Mouse (Mus musculus): ENCODE results near the gene Wdr5. TPM values are rescaled to one million over a fixed set of nuclear protein-coding genes. Genes with fewer than 3 reads are reported as not detected.

Wdr5 gene
- 11.6 and 13.2 TPM in 2 replicates for polyA plus RNA-seq (2021; fragmentation: Nextera tagmentation)
- long read RNA-seq, experiment 1, transcript Wdr5-201 (14 exons, 2,890 nt): major isoform, 20 of 32 reads
- long read RNA-seq, experiment 1, partial matches to known transcripts: 12 of 32 reads
- long read RNA-seq, experiment 1, other reads (novel, unspliced or antisense): 0 of 32 reads
- long read RNA-seq, experiment 2, transcript Wdr5-201 (14 exons, 2,890 nt): major isoform, 94 of 115 reads
- long read RNA-seq, experiment 2, partial matches to known transcripts: 6 of 115 reads
- long read RNA-seq, experiment 2, other reads (novel, unspliced or antisense): 15 of 115 reads

DNA sequence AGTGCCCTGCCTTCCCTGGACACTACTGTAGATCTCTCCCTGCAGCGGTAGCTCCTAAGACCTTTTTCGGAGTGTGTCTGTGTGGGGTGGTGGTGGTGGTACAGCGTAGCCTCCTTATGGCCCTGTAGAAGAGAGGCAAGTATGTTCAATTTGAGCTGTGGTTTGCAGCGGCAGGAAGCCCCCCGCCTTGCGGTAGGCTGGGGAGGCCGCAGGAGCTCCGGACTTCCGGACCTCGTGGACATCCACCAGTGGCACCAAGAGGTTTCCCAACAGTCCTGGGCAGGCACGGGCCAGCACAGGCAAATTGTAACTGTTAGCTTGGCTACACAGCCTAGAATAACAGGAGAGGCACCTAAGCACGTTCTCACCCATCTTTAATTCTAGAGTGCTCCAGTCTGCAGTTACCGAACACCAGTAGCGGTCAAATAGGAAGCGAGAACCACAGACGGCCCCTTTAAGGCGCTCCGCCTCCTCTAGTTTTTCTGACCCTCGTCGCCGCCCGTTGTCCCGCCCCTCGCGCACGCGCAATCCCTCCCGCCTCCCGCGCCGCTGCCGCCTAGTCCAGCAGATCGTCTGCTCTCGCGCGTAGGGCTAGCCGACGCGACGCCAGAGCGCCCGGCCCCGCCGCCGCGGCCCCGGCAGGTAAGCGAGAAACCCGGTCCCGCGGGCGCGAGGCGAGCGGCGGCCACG lies at the start of gene Wdr5:
Wdr5 (plus strand) TSS at position 519 of the 690 bp plus-strand sequence.

DNA sequence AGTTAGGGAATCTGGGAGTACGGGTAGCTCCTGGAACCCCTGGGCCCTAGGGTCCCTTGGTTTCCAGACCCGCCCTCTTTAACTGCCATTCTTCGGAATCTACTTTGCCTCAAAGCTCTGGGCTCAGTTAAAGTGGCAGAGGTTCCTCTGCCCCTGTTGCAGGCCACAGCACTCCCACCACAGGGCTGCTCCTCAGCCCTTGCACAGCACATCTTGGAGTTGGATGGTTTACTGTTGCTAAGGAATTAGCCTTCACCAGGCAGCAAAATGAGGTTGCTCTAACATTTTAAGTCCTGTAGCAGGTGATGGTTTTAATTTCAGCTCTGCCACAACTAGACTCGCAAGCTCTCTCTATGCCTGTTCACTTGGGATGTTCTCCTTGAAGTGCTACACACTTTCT lies 7.4 kb upstream of the Wdr5 start, which contains the start of gene Brd3:
Brd3 (minus strand) TSS at position 101 of the 400 bp plus-strand sequence.

Other genes with a start within 250 kb of the Wdr5 start
- 0.95 and 0.97 TPM in 2 replicates for gene Vav2, start 88.1 kb upstream of the Wdr5 start, polyA plus RNA-seq (2021; fragmentation: Nextera tagmentation)
- 41.3 and 46.3 TPM in 2 replicates for gene Brd3os, start 72.8 kb upstream of the Wdr5 start, polyA plus RNA-seq (2021; fragmentation: Nextera tagmentation)
- 28.5 and 34.3 TPM in 2 replicates for gene Brd3, start 7.5 kb upstream of the Wdr5 start, polyA plus RNA-seq (2021; fragmentation: Nextera tagmentation)
- gene Rxra, start 161.3 kb downstream of the Wdr5 start, polyA plus RNA-seq (2021; fragmentation: Nextera tagmentation): 2.8 TPM in 2 replicates